Mouse (Mus musculus): ENCODE results near the gene 1700012B09Rik.

The 1700012B09Rik gene

DNA sequence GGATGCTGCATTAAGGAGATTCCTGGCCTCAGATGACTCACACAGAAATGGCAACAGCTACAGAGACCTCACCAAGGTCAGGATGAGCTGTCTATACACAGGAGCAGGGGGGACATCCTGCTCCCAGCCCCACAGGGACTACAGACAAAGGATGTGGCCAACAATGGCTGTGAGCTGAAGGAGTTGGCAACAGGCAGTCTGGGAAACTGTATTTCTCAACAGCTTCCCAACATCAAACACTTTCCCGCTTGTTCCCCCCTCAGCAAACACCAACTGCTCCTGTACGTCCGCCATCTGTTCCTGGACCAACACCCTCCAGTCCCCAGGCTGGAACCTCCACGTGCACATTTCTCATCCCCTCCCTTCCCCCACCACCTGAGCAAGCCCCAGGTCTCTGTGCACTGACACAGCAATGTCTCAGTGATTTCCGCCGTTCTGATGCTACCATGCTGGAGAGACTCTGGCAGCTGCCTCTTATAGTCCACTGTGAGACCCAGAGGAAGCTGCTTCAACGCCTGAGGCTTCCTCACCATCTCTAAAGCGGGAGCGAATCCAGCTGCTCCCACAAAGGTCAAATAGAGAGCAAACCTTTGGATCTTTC is 39.8 kb downstream of the 1700012B09Rik start:
- no peak for DNase-seq (ENCODE audit: low spot score)

DNA sequence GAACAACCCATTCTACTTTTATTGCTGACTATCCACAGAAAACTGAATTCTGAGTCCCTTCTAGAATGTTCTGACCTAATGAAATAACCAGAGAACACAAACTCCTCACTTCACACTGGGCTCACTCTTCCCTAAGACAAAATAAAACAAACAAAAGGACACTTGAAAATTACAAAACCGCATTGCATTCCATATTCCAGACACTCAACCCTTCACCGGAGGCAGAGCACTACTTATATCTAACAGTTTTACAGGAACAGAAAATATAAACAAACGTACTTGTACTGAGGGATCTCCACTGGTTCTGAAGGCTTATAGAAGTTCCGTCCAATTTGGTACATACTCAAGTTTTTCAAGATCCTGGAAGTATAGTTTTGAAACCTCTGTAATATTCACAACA is 42.5 kb downstream of the 1700012B09Rik start:
- no peak for DNase-seq (ENCODE audit: low spot score)

DNA sequence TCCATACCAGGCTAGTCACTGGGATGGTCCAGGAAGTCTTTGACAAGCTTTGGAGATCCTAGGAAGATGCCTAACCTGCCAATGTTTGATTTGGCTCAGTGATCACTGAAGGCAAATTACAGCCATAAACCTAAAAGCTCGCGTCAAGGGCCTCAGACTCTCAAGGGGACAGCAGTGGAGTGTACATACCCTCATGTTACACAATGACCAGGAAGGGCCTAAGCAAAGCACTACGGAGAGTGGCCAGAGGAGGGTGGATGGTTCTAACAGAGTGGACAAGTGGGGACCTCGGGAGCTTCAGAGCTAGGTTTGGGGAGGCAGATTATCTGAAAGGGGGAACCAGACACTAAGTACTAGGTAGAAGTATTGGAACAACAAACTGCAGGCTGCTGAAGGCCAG is 44.2 kb downstream of the 1700012B09Rik start:
- DNase-seq (ENCODE audit: low spot score), result no peak

DNA sequence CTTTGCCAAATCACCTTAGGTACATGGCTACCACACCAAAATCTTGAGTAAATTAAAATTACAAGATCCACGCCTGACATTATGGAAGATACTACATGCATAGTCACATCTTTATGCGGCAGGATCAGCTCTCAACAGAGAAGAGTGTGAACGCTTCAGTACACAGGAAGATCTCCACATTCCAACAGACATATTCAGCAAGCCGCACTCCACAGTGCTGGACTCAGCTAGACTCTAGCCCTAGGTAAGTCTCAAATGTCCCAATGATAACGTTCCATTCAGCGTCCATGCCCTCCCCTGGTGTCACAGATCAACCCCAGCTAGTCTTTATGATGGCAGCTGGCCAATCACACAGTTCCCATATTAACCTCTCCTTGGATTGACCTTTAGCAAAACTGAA is 44.8 kb downstream of the 1700012B09Rik start:
- DNase-seq (ENCODE audit: low spot score), result no peak

DNA sequence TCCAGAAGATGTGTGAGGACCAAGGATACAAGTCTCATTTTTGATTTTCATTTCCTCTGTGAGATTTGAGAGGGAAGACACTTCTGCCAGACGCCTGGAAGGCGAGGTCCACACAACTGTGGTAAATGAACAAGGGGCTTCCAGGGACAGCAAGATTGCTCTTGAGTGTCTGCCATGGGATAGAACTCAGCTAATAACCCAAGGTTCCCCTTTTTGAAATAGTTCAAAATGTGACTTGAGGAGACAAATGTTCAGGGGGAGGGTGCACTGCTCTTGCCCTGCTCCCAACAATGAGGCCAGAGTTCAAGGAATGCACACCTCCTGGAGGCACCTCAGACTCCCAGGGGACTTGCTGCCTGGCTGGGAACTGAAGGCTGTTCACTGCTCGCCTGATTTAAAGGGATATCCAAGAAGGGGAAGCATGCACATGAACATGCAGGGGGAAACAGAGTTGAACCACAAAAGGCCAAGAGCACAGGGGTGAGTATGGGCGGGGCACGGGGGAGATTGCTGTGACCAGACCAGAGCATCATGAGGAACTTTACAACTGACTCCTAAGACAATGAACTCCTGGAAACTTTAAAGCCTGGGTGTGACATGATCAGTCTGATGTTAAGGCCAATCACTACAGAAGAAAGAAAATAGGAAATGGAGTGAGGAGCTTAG is 45.9 kb downstream of the 1700012B09Rik start:
- DNase-seq (ENCODE audit: low spot score), result no peak

DNA sequence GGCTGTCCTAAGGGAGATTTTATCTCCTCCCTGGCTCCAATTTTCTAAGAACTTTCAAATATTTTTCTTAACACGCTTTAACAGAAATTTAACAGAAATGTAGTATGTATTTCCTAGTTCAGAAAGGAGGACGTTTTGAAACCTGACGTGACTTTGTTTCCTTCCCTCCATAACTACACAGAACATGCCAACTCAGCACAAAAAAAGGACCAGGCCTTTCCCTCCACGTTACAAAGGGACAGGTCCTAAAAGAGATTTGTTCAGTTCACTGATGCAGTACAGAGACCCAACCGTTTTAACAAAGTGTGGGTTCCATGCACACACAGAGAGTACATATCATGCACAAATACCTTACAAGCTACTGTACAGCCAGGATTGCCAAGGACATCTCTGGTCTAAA is 49.2 kb downstream of the 1700012B09Rik start:
- no peak for DNase-seq (ENCODE audit: low spot score)

DNA sequence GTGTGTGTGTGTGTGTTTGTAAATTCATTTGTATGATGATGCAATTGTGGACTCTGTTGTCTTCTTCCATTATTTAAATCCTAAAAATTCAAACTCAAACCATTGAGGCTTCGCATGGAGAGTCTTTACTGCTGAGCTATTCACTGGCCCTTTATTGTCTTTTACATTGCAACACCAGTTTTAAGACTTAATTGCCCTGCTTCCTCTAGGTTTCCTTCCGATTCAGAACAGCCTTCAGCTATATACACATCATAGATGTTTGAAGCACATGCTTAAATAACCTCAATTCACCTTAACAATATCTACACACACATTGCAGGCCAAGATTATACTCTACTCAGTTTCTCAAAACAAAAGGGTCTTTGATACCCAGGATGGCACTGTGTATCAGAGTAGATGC is 50.4 kb downstream of the 1700012B09Rik start:
- DNase-seq (ENCODE audit: low spot score), result no peak

DNA sequence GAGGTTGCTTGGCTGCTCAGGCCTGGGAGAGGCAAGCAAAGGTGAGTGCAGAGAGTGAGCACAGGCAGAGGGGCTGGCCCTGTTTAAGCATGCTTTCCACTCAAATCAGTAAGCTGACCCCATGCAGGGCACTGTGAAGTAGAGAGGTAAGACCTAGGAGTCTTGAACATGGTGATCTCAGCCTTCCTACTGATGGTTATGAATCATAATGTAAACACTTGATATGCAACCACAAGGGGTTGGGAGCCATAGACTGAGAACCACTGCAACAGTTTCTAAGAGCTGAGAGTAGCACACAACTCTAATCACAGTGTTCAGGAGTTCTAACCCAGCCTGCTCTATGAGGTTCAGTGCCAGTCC is 52.5 kb downstream of the 1700012B09Rik start:
- no peak for DNase-seq (ENCODE audit: low spot score)

DNA sequence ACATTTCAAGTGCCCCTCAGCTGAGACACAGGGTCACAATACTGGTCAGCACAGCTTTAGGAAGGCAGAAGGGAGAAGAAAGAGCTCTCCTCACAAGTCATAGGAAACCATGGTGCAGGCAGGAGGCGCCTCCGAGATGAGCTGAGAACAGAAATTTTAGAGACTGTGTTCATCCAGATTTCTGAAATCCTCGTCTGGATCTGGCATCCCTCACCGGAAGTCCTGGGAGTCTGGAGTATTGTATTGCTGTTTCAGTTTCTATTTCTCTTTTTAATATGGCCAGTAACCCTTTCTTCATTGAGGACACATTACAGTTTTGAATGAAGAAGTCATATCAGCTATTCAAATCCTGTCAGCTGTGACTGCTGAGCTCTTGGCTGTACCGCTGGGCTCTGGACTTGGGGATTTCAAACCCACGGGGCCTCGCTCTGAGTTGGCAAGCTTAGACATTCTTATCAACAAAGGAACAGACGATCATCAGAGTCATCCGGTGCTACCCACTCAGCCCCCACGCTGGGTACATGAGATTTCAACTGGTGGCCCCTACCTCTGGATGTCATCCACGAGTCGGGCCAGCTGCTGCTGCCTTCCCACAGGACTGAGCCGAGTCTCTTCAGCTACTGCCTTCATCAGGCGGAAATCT is 53.0 kb downstream of the 1700012B09Rik start:
- DNase-seq (ENCODE audit: low spot score), result no peak

DNA sequence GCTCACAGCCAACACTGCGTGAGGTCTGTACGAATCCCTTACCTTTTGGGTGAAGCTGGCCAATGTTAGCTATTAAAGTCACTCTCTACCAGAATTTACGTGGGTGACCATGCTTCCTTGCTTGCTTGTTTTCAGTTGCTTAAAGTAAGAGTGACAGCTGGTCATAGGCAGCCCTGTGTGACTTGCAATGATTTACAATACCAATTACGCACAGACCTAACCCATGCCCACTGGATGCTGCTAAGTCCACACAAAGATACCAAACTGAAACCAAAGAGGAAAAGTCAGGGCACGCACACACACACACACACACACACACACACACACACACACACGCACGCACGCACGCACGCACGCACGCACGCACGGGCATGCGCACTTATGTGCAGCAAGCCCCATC is 55.6 kb downstream of the 1700012B09Rik start:
- no peak for DNase-seq (ENCODE audit: low spot score)

DNA sequence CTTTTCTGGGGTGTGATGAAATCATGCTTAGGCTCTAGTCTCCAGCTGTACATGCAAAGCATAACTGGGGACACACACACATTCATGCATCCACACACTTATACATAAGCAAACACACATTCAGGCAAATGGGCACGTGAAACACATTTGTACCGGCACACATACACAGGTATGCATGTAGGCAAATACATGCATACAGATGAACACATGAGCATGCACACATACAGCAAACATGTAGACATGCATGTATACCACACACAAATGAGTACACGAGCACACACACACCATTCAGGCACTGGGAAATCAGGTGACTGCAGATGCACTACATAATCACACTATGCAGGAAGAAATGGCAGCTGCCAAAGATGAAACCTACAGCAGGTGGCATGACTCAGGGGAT is 59.9 kb downstream of the 1700012B09Rik start:
- no peak for DNase-seq (ENCODE audit: low spot score)

Measured in layer of hippocampus, adult 11-12 months (tissue).